Mouse (Mus musculus) brain, embryonic 18.5 days (tissue): ENCODE measurements at regions not wholly inside any gene's neighbourhood (a gene's known extent, or its start where the extent isn't known, plus 50 kb on each side); places are given as distances from the start of the nearest gene placed in this dataset.

Experiments
- DNase-seq: peaks from one replicate; pipeline ENCODE4 v3.0.0-alpha.2; 2012; ENCODE audit warnings: low read depth, low spot score

DNA sequence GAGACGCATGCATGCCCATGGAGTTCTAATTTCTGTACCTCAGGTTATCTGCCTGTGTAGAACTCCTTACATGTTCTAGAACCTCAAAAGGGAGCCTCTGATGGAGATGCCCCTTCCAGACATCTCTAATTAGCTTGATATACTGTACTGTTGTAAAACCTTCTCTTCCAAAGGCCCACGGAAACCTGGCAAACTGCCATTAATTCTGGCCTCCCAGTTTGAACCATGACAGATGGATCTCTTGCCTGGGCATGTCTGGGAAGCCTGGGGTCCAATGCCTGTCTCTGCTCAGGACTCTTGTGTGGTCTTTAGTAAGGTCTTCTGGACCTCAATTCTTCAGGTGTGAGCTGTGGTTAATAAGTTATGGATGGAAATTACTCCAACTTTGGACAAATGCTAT, 207.7 kb upstream of the Camk1g start:
- DNase-seq: no peak

DNA sequence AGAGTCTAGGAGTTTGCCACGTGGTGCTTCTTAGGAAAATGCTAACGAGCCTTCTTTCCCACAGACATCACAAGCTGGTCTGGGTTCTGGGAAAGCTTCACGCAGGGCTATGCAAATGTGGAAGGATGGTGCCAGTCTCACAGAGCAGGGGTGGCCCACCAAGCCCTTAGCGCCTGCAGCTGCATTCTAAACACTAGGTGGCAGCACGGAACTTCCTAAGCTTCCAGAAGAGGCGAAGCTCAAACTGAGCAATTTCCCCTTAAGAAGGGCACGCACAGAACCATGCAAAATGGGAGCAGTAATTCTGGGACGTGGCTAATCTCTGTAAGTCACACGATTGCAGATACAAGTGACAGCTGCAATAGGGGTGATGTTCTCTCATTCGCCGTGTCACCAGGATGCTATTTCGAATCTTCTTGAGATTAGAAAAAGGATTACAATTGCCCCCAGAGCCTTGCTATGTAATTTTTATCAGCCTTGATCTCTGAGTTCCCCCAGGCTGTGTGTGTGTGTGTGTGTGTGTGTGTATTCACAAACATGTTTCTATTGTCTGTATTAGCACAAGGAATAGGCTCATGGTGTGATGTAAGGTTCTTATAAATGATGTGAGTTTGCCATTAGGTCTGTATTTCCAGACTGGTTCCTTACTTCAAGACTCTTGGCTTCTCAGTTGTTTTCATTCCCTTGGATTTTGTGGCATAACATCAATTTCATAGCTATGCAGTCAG, 206.1 kb upstream of the Camk1g start:
- peak; percentile 92 for DNase-seq

DNA sequence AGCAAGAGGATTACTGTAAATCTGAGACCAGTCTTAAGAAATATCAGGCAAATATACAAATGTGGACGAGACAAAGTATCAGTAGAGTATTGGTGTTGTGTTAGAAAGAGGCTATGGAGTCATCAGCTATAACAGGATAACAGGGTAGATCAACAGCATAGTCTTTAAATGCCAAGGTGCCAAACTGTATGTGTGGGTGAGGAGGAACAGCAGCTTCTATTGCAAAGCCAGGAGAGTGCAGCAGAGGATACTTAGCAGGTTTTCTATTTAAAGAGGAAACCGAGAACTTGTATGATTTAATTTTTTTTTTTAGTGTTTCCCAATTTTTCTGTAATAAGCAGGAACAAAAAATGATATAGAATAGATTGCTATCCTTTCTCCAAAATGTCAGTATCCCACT, 202.7 kb upstream of the Camk1g start:
- DNase-seq: no peak

DNA sequence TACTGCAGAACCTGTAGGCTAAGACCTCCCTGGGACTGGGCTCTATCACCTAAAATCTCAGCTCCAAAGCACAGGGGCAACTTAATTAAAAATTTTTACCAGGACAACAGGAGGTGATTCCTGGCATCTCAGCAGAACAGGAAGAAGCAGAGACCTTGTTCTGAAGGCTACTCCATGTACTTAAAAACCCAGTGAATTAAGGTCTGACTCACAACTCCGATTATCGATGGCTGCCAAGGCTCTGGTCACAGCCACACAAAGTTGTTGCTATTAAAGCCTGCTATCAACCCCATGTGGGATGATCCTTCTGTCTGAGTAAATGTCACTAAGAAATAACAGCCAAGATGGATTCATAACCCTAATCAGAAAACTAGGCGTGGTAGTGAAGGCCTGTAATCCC, 202.3 kb upstream of the Camk1g start:
- DNase-seq: no peak

DNA sequence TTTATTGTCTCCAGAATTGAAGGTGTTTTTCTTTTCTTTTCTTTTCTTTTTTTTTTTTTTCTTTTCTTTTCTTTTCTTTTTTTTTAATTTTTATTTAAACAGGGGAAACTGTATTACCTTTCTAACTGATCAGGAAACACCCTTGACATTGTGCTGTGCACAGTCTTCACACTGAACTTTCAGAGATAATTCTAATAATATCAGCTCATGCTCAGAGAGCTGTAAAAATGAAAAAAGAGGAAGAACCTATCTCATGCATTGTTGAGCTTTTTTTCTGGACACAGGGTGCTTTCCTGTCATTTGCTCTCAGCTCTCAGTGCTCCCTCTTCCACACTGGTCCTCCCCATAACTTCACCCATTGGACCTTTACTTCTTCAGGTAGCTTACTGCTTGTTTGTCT, 201.0 kb upstream of the Camk1g start:
- DNase-seq: no peak

DNA sequence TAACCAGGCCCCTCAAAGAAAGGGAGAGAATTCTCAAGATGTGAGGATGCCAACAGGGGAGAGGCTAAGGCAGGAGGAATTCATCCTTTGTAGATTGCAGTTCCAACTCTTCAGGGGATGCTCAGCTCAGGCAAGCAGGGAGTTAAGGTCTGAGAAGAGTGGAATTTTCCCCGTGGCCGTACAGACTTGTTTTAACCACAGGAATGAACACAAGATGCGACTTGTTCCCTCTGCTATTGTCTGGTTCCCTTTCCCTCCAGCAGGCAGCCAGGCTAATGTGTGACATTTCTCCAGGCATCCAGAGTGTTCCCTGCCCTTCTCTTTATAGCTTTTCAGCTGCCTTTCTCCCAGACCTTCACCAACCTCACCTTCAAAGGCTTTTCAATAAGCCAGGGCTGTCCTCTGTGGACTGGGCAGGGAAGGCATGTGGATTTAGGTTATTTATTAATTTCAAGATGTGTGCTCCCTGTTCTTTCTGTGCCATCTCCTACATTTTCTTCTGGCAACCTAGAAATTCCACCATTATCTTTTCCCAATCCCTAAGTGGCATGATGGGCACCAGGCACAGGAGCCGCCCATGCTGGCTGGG, 198.6 kb upstream of the Camk1g start:
- DNase-seq: no peak

DNA sequence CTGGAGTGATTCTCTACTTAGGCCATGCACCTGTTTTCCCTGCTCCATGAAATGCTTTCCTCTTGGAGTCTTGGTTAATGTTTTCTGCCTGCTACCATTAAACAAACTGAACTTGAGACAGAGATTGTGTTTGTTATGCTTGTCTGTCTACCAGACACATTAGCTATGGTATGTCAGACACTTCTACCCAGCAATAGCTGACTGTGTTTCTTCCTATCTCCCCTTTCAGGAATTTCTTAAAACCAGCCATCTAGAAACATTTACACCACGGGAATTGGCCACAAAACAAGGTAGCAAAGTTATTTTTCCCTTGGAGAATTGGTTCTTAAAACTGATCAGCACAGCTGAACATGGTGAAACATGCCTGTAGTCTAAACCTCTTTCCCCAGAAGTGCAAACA, 197.1 kb upstream of the Camk1g start:
- DNase-seq: no peak

DNA sequence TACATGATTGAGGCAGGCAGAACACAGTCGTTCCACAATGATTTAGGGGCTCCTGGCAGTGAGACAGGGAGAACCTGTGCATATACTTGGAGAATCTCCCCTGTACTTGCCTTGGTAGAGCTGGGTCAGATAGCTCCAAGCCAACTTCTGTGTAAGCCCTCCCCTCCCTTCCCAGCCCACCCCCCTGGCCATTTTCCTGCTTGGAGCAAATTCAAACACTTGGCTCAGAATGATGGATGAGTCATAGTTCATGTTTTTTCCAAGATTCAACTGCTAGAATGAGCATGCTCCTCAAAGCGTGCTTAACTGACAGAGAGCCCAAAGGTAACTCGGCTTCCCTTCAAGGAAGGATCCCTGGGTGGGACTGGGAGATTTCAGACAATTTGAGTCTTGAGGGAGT, 194.1 kb upstream of the Camk1g start:
- no peak for DNase-seq

DNA sequence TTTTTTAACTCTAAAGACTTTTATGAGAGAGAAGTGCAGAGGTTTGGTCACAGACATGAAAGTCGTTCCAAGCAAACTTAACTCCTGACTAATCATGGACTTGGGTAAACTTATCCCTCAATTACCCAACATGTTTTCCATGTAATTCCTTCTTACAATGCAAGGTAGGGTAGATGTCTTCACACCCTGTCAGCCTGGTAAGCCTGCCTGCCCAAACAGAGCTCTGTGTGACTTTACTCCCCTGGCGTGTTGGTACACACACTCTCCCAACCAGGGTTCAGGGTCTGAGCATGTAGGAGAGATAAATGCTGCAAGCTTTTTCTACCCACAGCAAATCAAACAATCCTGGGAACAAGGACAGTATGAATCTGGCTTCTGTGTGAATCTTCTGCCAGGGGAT, 192.1 kb upstream of the Camk1g start:
- DNase-seq: no peak

DNA sequence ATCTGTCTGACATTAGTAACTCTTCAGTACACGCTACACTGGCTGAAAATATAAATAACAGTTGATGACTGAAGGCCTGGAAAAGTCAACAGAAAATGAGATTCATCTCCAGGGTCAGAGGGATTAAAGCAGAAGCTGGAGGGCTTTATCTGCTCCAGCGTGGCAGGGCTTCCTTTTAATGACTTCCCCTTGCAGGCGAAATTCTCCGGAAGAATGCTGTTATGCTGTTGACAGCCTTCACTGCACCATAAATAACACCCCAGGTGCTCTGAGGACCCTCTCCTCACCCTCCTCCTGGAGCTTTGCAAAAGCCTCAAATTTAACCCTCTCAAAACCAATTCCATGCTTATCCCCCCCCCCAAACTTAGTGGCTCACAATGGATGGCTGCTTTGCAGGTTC, 188.0 kb upstream of the Camk1g start:
- no peak for DNase-seq

DNA sequence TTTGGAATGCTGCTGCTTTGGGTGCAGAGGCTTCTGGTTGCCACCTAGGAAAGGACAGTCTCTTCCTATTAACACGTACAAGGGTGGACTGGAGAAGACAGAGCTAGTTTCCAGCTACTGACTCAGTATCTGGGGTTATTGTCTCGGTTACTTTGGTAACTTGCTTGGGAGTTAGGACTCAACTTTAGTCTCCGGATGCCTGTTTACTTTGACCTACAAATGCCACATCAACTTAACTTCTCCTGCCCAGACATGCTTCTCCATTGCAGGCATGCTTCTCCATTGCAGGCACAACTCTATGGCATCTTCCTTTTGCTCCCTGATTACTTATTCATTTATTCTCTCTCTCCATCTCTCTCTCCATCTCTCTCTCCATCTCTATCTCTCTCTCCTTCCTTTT, 184.6 kb upstream of the Camk1g start:
- no peak for DNase-seq

DNA sequence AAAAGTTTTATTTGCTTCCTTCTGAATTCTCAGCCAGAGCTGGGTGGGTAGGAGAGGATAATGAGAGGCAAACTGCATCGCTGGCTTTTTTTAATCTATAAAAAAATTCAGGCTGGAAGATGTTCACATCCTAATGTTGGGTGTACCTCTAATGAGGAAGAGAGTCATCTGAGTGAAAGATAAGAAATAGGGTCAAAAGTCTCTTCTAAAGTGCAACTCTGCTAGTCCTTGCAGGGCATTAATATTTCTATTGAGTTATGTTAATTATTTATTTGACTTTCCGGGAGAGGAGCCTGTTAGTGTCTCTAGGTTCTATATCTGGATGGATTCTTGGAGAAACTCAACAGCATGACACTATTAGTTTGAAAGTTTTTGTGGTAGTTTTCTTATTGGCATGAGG, 182.2 kb upstream of the Camk1g start:
- no peak for DNase-seq

DNA sequence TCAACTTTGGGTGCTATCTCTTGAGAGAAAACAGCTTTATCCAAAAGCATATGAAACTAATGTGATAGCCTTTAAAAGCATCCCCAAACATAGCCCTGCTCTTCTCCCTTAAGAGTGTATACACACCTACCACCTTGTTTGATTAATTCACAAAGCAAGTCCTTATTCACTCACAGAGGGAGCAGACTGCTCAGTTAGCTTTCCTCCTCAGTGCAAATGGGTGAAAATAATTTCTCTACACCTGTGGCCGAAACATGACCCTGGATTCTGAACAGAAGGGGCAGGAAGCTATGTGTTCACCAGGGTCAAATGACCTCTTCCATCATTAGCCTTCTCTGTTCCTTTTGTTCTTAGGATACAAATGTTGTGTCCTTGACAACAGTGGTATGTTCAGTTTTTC, 181.2 kb upstream of the Camk1g start:
- no peak for DNase-seq

DNA sequence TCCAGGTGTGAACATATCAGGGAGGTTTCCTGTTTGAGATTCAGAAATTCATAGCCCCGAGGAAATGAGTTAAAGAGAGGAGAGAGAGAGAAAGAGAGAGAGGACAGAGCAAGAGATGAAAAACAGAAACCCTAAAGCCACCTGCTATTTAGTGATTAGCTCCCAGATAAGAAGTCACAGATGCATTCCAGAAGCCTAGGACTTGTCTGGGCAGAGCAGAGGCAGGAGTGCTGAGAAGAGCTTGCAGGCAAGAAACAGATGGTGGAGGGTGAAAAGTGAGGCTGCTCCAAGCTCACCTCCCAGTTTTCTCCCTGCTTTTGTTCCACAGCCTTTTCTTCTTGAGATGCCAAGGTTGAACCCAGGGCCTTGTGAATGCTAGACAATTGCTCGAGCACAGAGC, 180.7 kb upstream of the Camk1g start:
- DNase-seq: no peak

DNA sequence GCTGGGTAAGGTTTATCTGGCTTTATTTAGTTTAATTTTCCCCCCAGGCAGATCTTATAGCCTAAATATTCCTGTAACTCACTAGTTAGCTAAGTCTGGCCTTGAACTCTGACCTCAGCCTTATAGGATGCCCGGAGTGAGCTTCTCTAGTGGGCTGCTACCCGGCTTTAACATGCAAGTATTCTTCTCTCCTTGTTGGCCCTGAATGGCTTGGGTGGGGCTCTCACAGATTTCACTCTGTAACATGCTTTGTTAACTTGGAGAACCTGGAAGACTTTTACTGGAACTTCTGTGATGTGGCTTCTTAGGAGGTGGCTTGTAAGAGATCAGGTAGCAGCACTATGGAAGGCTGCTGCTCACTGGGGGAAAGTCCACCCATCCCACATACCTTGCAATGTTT, 177.3 kb upstream of the Camk1g start:
- DNase-seq: no peak

DNA sequence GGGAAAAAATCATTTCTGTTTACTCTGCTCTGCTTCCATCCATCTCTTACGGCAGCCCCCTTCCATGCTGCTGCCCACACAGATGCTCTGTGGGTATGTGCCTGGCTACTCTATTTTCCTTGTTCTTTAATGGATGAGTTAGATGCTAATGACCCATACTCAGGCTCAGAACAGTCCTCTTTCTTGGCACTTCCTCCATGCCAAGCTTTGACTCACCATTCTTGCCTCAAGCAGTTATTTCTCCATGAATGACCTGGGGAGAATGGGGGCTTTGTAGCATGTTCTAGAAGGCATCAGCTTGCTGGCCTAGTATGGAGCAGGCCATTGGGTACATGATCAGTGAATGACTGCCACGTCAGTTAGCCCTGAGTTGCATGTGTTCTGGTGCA, 175.9 kb upstream of the Camk1g start:
- DNase-seq: no peak

DNA sequence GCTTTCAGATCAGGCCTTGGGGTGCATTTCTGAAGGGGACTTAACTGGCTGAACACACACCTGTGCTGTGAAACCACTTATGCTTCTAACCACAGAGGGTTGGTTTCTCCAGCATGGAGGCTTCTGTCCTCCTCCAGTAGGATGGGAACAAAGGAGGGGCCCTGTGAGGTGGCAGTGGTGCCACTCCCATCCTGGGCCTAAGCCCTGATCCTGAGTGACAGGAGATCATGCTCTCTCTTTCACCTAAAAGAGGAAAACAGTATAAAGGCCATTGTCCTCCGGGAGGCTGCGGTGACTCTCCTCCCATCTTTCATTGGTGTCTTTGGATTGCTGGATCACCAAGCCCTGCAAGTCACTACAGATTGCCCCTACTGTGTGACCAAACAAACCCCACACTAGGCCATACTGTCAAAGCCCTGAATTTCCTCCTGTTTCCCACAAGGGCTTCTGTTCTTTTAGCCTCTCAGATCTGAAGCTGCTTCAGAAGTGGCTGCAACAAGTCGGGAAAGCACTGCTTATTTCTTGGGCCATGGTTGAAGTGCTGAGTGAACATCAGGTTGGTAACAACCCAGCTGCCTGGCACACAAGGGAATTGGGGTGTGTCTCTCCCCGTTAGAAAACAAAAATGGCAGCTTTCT, 175.4 kb upstream of the Camk1g start:
- DNase-seq: no peak

DNA sequence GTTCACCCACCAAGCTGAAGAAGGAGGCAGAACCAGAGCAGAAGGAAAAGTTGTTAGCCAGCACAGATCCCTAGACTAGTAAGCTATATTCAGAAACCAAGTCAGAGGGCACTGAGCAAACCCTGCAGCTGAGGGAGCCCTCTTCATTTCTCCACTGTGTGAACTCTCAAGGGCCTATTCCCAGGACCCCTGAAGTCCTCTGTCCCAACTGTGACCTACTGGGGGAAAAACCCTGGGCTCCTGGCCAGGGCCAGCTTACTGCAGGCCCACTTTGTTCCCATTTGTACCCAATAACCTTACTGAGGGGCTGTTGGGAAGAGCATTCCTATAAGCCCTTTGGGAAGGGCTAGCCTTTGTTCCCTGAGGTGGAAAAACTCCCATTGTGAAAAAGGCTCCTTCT, 174.7 kb upstream of the Camk1g start:
- no peak for DNase-seq

DNA sequence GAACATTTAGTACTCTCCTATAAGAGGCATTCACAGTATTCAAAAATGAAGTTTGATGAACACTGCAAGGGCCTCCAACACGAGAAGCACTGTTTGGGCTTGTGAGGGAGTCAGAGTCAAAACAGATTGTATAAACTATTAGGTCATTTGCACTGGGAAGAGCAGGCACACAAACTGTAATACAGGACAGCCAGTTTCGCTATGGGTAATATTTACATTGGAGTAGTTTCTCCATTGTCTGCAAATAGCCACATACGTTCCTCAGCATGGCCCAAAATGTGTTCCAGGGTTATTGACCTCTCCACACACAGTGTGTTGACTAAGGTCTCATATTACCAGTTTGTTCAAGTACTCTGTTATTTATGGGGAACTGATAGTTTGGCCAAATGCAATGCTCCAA, 173.7 kb upstream of the Camk1g start:
- no peak for DNase-seq

DNA sequence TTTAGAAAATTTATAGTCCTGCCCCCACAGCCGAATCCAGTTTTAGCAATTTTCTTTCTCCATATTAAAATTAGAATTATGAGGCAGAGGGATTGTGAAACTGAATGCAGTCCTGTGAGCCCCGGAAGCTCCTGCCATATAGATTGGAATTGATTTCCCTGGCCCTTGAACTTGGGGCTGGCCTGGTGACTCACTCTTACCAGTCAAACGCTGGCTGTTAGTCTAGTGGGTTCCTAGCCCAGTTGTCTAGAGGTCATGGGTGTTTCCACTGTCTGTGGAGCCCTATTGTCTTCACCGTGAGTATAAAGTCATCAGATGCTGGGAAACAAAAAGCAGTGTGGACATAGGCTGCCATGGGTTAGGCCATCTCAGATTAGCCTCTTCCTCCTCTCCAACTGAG, 173.2 kb upstream of the Camk1g start:
- no peak for DNase-seq

DNA sequence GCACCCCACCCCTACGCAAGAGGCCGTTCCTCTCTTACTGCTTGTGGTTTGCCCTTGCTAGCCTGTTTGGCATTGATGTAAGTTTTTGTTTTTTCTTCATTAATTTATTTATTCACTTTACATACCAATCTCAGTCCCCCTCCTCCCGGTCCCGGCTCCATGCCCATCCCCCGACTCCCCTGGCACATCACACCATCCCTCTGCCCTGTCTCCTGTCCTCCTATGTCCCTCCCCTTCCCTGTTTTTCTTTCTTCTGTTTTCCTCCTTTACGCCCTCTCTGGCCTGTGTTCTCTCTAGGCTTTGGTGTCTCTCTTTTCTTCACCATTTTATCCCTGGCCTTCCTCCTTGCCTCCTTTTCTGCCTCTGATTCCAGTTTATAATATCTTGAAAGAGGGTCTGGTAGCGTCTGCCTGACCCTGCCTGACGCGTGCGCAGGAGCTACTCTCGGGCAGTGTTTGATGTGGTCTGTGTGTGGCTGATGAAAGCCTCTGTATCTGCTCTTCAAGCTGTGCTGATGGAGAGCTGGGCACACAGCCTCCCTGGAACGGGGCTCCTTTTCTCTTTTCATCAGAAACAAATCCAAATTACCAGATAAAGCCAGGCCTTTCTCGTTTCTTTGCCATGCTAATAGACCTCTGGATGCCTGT, 172.0 kb upstream of the Camk1g start:
- DNase-seq: no peak

DNA sequence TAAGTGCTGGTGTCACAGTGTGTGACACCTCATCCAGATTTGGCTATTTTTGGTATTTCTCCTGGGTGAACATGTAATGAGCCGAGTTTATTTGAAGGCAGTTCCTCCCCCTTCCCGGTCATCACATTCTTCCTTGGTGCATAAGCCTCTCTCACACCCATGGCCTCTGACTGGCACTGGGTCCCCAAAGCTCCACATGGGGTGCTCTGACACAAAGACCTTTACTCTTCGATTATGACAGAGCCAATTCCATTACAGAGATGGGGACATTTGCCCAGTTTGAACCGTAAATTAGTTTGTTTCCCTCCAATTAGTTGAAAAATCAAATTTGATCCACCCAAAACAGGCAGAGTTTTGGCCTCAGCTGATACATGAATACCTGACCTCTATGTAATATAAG, 171.2 kb upstream of the Camk1g start:
- no peak for DNase-seq

DNA sequence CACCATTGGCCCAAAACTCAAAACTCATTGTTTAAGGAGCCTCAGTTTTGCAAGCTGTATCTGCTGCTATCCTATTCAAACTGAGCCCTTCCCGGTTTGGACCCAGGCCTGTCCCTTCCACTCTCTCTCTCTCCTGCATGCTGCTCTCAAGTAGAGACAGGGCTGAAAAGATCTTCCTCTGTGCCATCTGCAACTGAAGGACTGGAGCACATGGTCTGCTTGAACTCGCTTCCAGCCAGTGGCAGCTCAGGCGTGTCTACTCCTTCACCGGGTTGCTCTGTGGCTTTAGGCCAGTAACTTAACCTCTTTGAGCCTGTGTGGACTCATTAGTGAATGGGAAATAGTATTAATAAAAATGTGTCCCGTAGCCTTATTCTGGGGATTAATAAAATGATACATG, 170.4 kb upstream of the Camk1g start:
- no peak for DNase-seq
